Mouse (Mus musculus) neural tube, embryonic 10.5 days (tissue): ENCODE results near the gene Parp16.
"Not testable (repeated sequence)": the region's sequence is repeated elsewhere in the genome, so short reads cannot be mapped to it uniquely, and the experiment has no call there.

Source experiments
- DNase-seq: peaks from one replicate; pipeline ENCODE4 v3.0.0-alpha.2; 2017; ENCODE audit warnings: low spot score; ENCODE audit errors: extremely low spot score

Gene Parp16

GRCm38 (mm10) chr9:65207041-65207815, 12.1 kb downstream of the Parp16 start:
- DNase-seq, result not testable (repeated sequence)

GRCm38 (mm10) chr9:65208293-65209179, 13.4 kb downstream of the Parp16 start:
- no peak for DNase-seq

GRCm38 (mm10) chr9:65211598-65211997, 16.4 kb downstream of the Parp16 start:
- DNase-seq, result no peak

GRCm38 (mm10) chr9:65214425-65214777, 19.2 kb downstream of the Parp16 start:
- peak; percentile 56 for DNase-seq

- peak; percentile 92 for DNase-seq
Observed at GRCm38 (mm10) chr9:65214778-65215493, 19.8 kb downstream of the Parp16 start.

- DNase-seq, result no peak
Observed at GRCm38 (mm10) chr9:65215494-65216126, 20.5 kb downstream of the Parp16 start.

GRCm38 (mm10) chr9:65216972-65217371, 21.8 kb downstream of the Parp16 start:
- no peak for DNase-seq

GRCm38 (mm10) chr9:65217661-65218060, 22.5 kb downstream of the Parp16 start:
- DNase-seq, result no peak

- DNase-seq, result no peak
Observed at GRCm38 (mm10) chr9:65218916-65219315, 23.8 kb downstream of the Parp16 start.

GRCm38 (mm10) chr9:65220398-65220797, 25.2 kb downstream of the Parp16 start:
- DNase-seq, result not testable (repeated sequence)

- no peak for DNase-seq
Observed at GRCm38 (mm10) chr9:65223927-65224326, 28.8 kb downstream of the Parp16 start.

GRCm38 (mm10) chr9:65225795-65226194, 30.6 kb downstream of the Parp16 start:
- DNase-seq, result no peak

GRCm38 (mm10) chr9:65230250-65230649, 35.1 kb downstream of the Parp16 start:
- no peak for DNase-seq

GRCm38 (mm10) chr9:65231284-65231683, 36.1 kb downstream of the Parp16 start:
- no peak for DNase-seq

- DNase-seq, result no peak
Observed at GRCm38 (mm10) chr9:65233243-65233985, 38.3 kb downstream of the Parp16 start.

- no peak for DNase-seq
Observed at GRCm38 (mm10) chr9:65234734-65235133, 39.6 kb downstream of the Parp16 start.

- DNase-seq, result no peak
Observed at GRCm38 (mm10) chr9:65235601-65236000, 40.4 kb downstream of the Parp16 start.

- no peak for DNase-seq
Observed at GRCm38 (mm10) chr9:65237616-65238015, 42.5 kb downstream of the Parp16 start.

GRCm38 (mm10) chr9:65238191-65238760, 43.1 kb downstream of the Parp16 start:
- no peak for DNase-seq

- DNase-seq, result no peak
Observed at GRCm38 (mm10) chr9:65239176-65239575, 44.0 kb downstream of the Parp16 start.
